Mouse (Mus musculus) left cerebral cortex, adult 8-10 months (tissue): Measurements from ENCODE around the gene Hmox1. TPM values are rescaled to one million over a fixed set of nuclear protein-coding genes. Genes with fewer than 3 reads are reported as not detected.

ENCODE experiments used
- total RNA-seq, 4 experiments: library from RNA; stranded (reverse); gene quantifications; 2 replicates each; pipeline ENCODE4 v1.2.4; 2022

Hmox1 gene
- total RNA-seq, 4 experiments from 2014 or later: 3.6 to 10.7 (median 6.8) TPM

Other genes with a start within 250 kb of the Hmox1 start
- gene Isx, start 220.4 kb upstream of the Hmox1 start, total RNA-seq: under 1 TPM in 1 of 4 experiments, not detected in 3; 0.20 TPM
- 10 to 100 TPM; 23.3 to 28.4 (median 25.9) TPM for gene Hmgxb4, start 100.3 kb upstream of the Hmox1 start, total RNA-seq
- 10 to 100 TPM; 38.0 to 52.0 (median 41.2) TPM for gene Tom1, start 59.9 kb upstream of the Hmox1 start, total RNA-seq
- 10 to 100 TPM in 1 of 4 experiments, 1 to 10 TPM in 3; 8.3 to 10.2 (median 8.9) TPM for gene Mcm5, start 15.9 kb downstream of the Hmox1 start, total RNA-seq
- gene Rasd2, start 120.3 kb downstream of the Hmox1 start, total RNA-seq: 100 to 1,000 TPM; 173 to 220 (median 186) TPM